Mouse (Mus musculus) liver, embryonic 14.5 days (tissue): Measurements from ENCODE around the gene Cars2. TPM values are rescaled to one million over a fixed set of nuclear protein-coding genes. Genes with fewer than 3 reads are reported as not detected.

Experiments
- ATAC-seq: fragments of 200-750 bp; cut with Nextera tagmentation; 2 replicates; pipeline ENCODE4 v1.8.0; 2017; ENCODE audit warnings: moderate number of reproducible peaks, mild to moderate bottlenecking, moderate library complexity; ENCODE audit not compliant: insufficient read depth
- DNase-seq, 3 experiments: peaks; one replicate each; pipeline ENCODE4 v3.0.0-alpha.2; 2012 to 2013; ENCODE audit warnings: low read depth in 3 of 3, low spot score in 3 of 3
- H3K27ac ChIP-seq: fragments of 300-500 bp; sonication (generic); 2 replicates; pipeline ENCODE4 v1.5.1; 2014; ENCODE audit warnings: moderate library complexity, mild to moderate bottlenecking, control low read depth, inconsistent platforms
- H3K27me3 ChIP-seq: fragments of 300-500 bp; sonication (generic); 2 replicates; pipeline ENCODE4 v1.6.1; 2014; ENCODE audit warnings: mild to moderate bottlenecking, low read length, moderate library complexity; ENCODE audit not compliant: control insufficient read depth, insufficient read depth
- H3K36me3 ChIP-seq: fragments of 300-500 bp; sonication (generic); replicated peaks from 2 replicates; pipeline ENCODE4 v1.6.1; 2014; ENCODE audit warnings: low read depth; ENCODE audit not compliant: control insufficient read depth, insufficient read depth
- H3K4me1 ChIP-seq, 2 experiments: fragments of 200-500 bp in 1 of 2; fragments of 300-500 bp in 1 of 2; sonication (generic) in 1 of 2; replicated peaks; 2 replicates each; pipeline ENCODE4 v1.6.1; 2012 to 2014; ENCODE audit warnings: antibody characterized with exemption in 1 of 2, inconsistent platforms in 1 of 2, low read length in 1 of 2; ENCODE audit not compliant: control insufficient read depth in 2 of 2, insufficient read depth in 2 of 2
- H3K4me2 ChIP-seq: fragments of 300-500 bp; sonication (generic); 2 replicates; pipeline ENCODE4 v1.6.1; 2014; ENCODE audit warnings: low read depth, mild to moderate bottlenecking, control low read depth, moderate library complexity
- H3K4me3 ChIP-seq, 2 experiments: fragments of 200-500 bp in 1 of 2; fragments of 300-500 bp in 1 of 2; sonication (generic) in 1 of 2; 2 replicates each; pipeline ENCODE4 v1.5.1; 2012 to 2014; ENCODE audit warnings: low read depth in 2 of 2, low read length in 2 of 2, mild to moderate bottlenecking in 2 of 2, control low read depth in 1 of 2, inconsistent platforms in 1 of 2, moderate library complexity in 1 of 2; ENCODE audit not compliant: insufficient read depth in 1 of 2
- H3K9ac ChIP-seq: fragments of 300-500 bp; sonication (generic); replicated peaks from 2 replicates; pipeline ENCODE4 v1.6.1; 2014; ENCODE audit warnings: mild to moderate bottlenecking, control low read depth, moderate library complexity
- H3K9me3 ChIP-seq: fragments of 300-500 bp; sonication (generic); 2 replicates; pipeline ENCODE4 v1.6.1; 2016; ENCODE audit warnings: low read length, mixed read lengths; ENCODE audit not compliant: control insufficient read depth
- CTCF ChIP-seq: IDR thresholded peaks from 2 replicates; pipeline ENCODE4 v1.5.1; 2016; ENCODE audit warnings: antibody characterized with exemption, low read depth, control low read depth
- EP300 ChIP-seq: IDR thresholded peaks from 2 replicates; pipeline ENCODE4 v1.6.1; 2016; ENCODE audit warnings: antibody characterized with exemption, low read depth
- WGBS: fragments of 180-500 bp; shearing (Covaris S2); extraction: QIAGEN DNeasy Blood & Tissue Kit; methylation state at CpG from one replicate; pipeline ENCODE4 v1.1.7; 2014; ENCODE audit not compliant: insufficient replicate concordance; 5-methylcytosine and 5-hydroxymethylcytosine counted together
- polyA plus RNA-seq, 2 experiments: library from polyadenylated mRNA; depleted of rRNA in 1 of 2; stranded (reverse) in 1 of 2; unstranded in 1 of 2; fragments of >200 nt; fragmentation: Nextera tagmentation in 1 of 2; extraction: Ambion mirVana in 1 of 2; gene quantifications; 2 replicates each; pipeline versions ENCODE4 v1.2.1 to v1.2.3; 2012 to 2014

Cars2 gene
- polyA plus RNA-seq, 2 experiments, result 15.5 to 18.2 TPM

DNA sequence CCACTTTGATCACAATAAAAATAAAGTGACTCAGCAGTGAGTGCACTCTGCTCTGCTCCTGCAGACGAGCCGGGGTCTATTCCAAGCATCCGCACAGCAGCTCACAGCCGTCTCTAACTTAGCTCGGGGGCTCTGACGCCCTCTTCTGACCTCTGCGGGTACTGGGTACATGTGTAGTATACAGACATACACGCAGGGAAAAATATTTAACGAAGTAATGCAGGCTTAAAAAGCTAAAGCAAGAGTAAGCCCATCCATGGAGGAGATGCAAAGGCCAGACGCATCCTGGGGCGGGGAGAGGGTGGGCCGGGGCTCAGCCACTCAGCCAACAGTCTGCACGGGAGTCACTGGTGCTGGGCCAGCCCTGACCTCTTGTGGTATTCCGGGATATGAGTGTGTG lies 44.5 kb downstream of the Cars2 start:
- no peaks in the 10 kb centered on the region for H3K27me3 ChIP-seq
- no peak overlapping the region for H3K9ac ChIP-seq
- H3K36me3 ChIP-seq, result peaks cover 27% of the 10 kb centered on the region
- no peaks in the 10 kb centered on the region for H3K4me1 ChIP-seq
- H3K4me3 ChIP-seq, result no peak overlapping the region
- H3K4me2 ChIP-seq, result no peak overlapping the region
- ATAC-seq (no peak), DNase-seq (no peak)
- WGBS, result 84% methylated on average over 14 of the region's 14 CpGs
- TF ChIP-seq EP300, result no peak
- TF ChIP-seq CTCF, result no peak
- no peak overlapping the region for H3K27ac ChIP-seq
- H3K9me3 ChIP-seq, result no peaks in the 10 kb centered on the region

DNA sequence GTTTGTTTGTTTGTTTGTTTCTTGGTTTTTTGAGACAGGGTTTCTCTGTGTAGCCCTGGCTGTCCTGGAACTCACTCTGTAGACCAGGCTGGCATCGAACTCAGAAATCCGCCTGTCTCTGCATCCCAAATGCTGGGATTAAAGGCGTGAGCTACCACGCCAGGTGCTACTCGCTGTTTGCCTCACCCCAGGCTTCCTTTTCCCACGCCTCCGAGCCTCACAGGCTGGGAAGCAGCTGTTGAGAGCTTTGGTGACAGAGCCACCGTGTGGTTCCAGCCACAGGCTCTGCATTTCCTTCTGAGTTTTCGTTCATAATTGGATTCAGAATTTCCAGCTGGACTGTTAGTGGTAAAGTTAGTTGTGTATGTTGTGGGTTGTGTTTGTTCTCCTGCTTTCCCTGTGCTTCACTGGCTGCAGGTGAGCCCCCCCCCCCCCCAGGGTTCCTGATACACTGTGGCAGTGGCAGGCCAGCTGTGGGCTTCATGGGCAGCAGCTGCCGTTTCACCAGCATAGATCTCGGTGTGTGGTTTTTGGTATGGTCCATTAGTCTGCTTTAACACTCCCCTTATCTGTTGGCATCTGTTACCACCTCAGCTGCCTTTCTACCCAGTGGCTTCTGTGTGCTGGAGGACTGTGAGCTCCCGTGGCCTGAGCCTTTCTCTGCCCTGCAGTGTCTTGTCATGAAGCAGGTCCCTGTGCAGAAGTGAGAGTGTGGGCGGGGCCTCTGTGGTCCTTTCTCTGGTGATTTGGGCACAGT lies 46.9 kb downstream of the Cars2 start:
- Histone ChIP-seq H3K9ac (no peak overlapping the region), H3K27me3 (no peaks in the 10 kb centered on the region), H3K4me2 (no peak overlapping the region), H3K27ac (no peak overlapping the region), H3K4me1 (peaks cover 1 to 2% of the 10 kb centered on the region in 2 experiments), H3K4me3 (no peak overlapping the region), H3K36me3 (peaks cover 18% of the 10 kb centered on the region), H3K9me3 (no peaks in the 10 kb centered on the region)
- TF ChIP-seq CTCF, result no peak
- ATAC-seq, result no peak
- no peak for DNase-seq
- 64% methylated on average over 13 of the region's 13 CpGs for WGBS

DNA sequence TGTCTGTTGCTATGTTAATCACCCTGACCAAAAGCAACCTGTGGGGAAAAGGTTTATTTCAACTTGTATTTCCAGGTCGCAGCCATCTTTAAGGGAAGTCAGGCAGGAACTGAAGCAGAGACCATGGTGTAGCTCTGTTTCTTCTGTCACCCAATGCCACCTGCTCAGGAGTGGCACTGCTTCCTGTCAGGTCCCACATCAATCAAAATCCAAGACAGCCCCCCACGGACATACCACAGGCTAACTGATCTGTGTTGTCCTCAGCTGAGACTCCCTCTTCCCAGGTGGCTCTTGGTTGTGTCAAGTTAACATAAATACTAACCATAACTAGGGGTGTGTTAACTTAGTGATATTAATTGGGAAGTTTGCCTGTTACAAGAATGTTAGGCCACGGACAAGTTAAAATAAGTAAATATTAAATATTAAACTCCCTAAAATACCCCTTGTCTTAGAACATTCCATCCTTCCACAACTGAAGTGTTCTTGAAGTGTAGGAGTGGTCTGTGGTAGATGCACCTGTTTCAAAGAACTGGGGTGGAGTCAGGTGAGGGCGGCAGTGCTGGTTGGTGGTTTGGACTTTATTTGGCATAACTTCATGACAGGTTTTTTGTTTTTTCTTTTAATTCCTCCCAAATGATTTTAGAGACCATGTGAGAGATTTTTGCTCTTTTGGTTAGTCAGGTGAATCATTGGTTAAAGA lies 51.6 kb downstream of the Cars2 start:
- DNase-seq, result no peak
- Histone ChIP-seq H3K9me3 (no peaks in the 10 kb centered on the region), H3K4me2 (peak overlapping the region; percentile 96), H3K4me1 (peaks cover 15 to 20% of the 10 kb centered on the region in 2 experiments), H3K36me3 (no peaks in the 10 kb centered on the region; the same call in 1 of the 2 replicates), H3K9ac (no peak overlapping the region), H3K27me3 (no peaks in the 10 kb centered on the region), H3K4me3 (peak overlapping the region; percentile 82 to 91; a peak in 3 of 4 replicates), H3K27ac (no peak overlapping the region)
- ATAC-seq, result no peak
- WGBS, result 57% methylated on average over 4 of the region's 4 CpGs
- no peak for TF ChIP-seq EP300
- no peak for TF ChIP-seq CTCF

DNA sequence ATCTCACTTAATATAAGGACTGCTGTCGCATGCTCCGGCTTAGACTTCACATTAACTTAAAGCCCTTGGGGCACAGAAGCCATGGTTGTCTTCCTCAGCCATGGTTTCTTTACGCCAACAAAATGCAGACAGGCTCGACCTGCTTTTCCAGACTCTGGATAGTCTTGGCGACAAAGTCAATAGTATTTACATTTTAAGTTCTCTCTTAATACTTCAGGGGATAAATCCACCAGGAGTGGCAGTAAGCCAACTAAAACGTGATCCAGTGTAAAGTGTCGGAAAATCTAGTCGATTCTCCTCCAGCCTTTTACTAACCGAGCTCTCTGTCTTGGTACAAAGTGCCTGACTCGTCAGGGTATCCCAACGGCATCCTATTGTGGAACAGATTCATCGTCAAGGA lies 52.3 kb downstream of the Cars2 start:
- no peaks in the 10 kb centered on the region for H3K27me3 ChIP-seq
- no peak overlapping the region for H3K27ac ChIP-seq
- ATAC-seq, result no peak
- no peaks in the 10 kb centered on the region for H3K36me3 ChIP-seq
- peak overlapping the region; percentile 82 to 91; a peak in 3 of 4 replicates for H3K4me3 ChIP-seq
- no peaks in the 10 kb centered on the region for H3K9me3 ChIP-seq
- WGBS, result 61% methylated on average over 12 of the region's 12 CpGs
- H3K9ac ChIP-seq, result peak overlapping the region; percentile 93
- no peak for DNase-seq
- H3K4me2 ChIP-seq, result peak overlapping the region; percentile 96
- TF ChIP-seq CTCF, result no peak
- TF ChIP-seq EP300, result no peak
- peaks cover 15 to 20% of the 10 kb centered on the region in 2 experiments for H3K4me1 ChIP-seq
